Mouse (Mus musculus): ENCODE measurements around the gene Sh3gl2. TPM values are rescaled to one million over a fixed set of nuclear protein-coding genes. Genes with fewer than 3 reads are reported as not detected.

Gene Sh3gl2
- total and polyA plus RNA-seq, 3 experiments, result 0.05 TPM; not detected in 2

- peaks cover 19% of the 10 kb centered on the region for H3K9me3 ChIP-seq (replicated peaks)
- H3K27me3 ChIP-seq (ENCODE audit: insufficient read depth, low read length), result no peaks in the 10 kb centered on the region
- ATAC-seq (ENCODE audit: extremely low read depth, insufficient number of reproducible peaks, low FRiP score, poor library complexity, severe bottlenecking), result no peak
- TF ChIP-seq CTCF (IDR thresholded peaks at IDR 0.05; ENCODE audit: low read depth, low read length), result no peak
- no peak for TF ChIP-seq POLR2AphosphoS5 (IDR thresholded peaks at IDR 0.05; ENCODE audit: insufficient replicate concordance, low read depth, low read length)
- no peak for TF ChIP-seq TAL1 (conservative IDR thresholded peaks at IDR 0.05; ENCODE audit: low read depth, low read length)
- no peak for TF ChIP-seq GATA1 (IDR thresholded peaks at IDR 0.05; ENCODE audit: borderline replicate concordance, low read length)
- TF ChIP-seq GATA2 (IDR thresholded peaks at IDR 0.05; ENCODE audit: borderline replicate concordance, low read depth, low read length), result no peak
- H3K36me3 ChIP-seq (replicated peaks), result no peaks in the 10 kb centered on the region
- no peak for DNase-seq (ENCODE audit: low spot score)
- H3K4me1 ChIP-seq (ENCODE audit: insufficient read depth, low read depth, low read length), result no peaks in the 10 kb centered on the region
- H3K4me3 ChIP-seq (ENCODE audit: low read depth, low read length), result no peak overlapping the region
These were observed 68.5 kb downstream of the Sh3gl2 start for GRCm38 (mm10) chr4:85273452-85273851.

- DNase-seq (ENCODE audit: low spot score) (no peak), ATAC-seq (ENCODE audit: extremely low read depth, insufficient number of reproducible peaks, low FRiP score, poor library complexity, severe bottlenecking) (no peak)
- Histone ChIP-seq H3K4me3 (ENCODE audit: low read depth, low read length) (no peak overlapping the region), H3K9me3 (replicated peaks) (peaks cover 16% of the 10 kb centered on the region), H3K27me3 (ENCODE audit: insufficient read depth, low read length) (no peaks in the 10 kb centered on the region), H3K36me3 (replicated peaks) (no peaks in the 10 kb centered on the region), H3K4me1 (ENCODE audit: insufficient read depth, low read depth, low read length) (no peaks in the 10 kb centered on the region)
- TF ChIP-seq CTCF (IDR thresholded peaks at IDR 0.05; ENCODE audit: low read depth, low read length) (no peak), GATA1 (IDR thresholded peaks at IDR 0.05; ENCODE audit: borderline replicate concordance, low read length) (no peak), TAL1 (conservative IDR thresholded peaks at IDR 0.05; ENCODE audit: low read depth, low read length) (no peak)
These were observed 78.2 kb downstream of the Sh3gl2 start for GRCm38 (mm10) chr4:85283151-85283550.

GRCm38 (mm10) chr4:85289990-85290389 is 85.1 kb downstream of the Sh3gl2 start:
- ATAC-seq (ENCODE audit: extremely low read depth, insufficient number of reproducible peaks, low FRiP score, poor library complexity, severe bottlenecking) (no peak), DNase-seq (ENCODE audit: low spot score) (no peak)

GRCm38 (mm10) chr4:85291296-85291695 is 86.4 kb downstream of the Sh3gl2 start:
- H3K4me1 ChIP-seq (ENCODE audit: insufficient read depth, low read depth, low read length), result no peaks in the 10 kb centered on the region
- 0 out of 2 replicates have a peak, but pooled peaks cover 6% of the 10 kb centered on the region for H3K9me3 ChIP-seq (replicated peaks)
- no peak for ATAC-seq (ENCODE audit: extremely low read depth, insufficient number of reproducible peaks, low FRiP score, poor library complexity, severe bottlenecking)
- H3K36me3 ChIP-seq (replicated peaks), result no peaks in the 10 kb centered on the region
- no peak for DNase-seq (ENCODE audit: low spot score)
- no peak overlapping the region for H3K4me3 ChIP-seq (ENCODE audit: low read depth, low read length)
- H3K27me3 ChIP-seq (ENCODE audit: insufficient read depth, low read length), result no peaks in the 10 kb centered on the region
- TF ChIP-seq GATA1 (IDR thresholded peaks at IDR 0.05; ENCODE audit: borderline replicate concordance, low read length) (no peak), TAL1 (conservative IDR thresholded peaks at IDR 0.05; ENCODE audit: low read depth, low read length) (no peak), POLR2AphosphoS5 (IDR thresholded peaks at IDR 0.05; ENCODE audit: insufficient replicate concordance, low read depth, low read length) (no peak), CTCF (IDR thresholded peaks at IDR 0.05; ENCODE audit: low read depth, low read length) (no peak), GATA2 (IDR thresholded peaks at IDR 0.05; ENCODE audit: borderline replicate concordance, low read depth, low read length) (no peak)

More at GRCm38 (mm10) chr4:85289990-85290389, 85.1 kb downstream of the Sh3gl2 start:
- Histone ChIP-seq H3K4me1 (ENCODE audit: insufficient read depth, low read depth, low read length) (no peaks in the 10 kb centered on the region), H3K9me3 (replicated peaks) (0 out of 2 replicates have a peak, but pooled peaks cover 4% of the 10 kb centered on the region), H3K27me3 (ENCODE audit: insufficient read depth, low read length) (no peaks in the 10 kb centered on the region), H3K36me3 (replicated peaks) (no peaks in the 10 kb centered on the region), H3K4me3 (ENCODE audit: low read depth, low read length) (no peak overlapping the region)
- TF ChIP-seq GATA1 (IDR thresholded peaks at IDR 0.05; ENCODE audit: borderline replicate concordance, low read length) (no peak), GATA2 (IDR thresholded peaks at IDR 0.05; ENCODE audit: borderline replicate concordance, low read depth, low read length) (no peak), CTCF (IDR thresholded peaks at IDR 0.05; ENCODE audit: low read depth, low read length) (no peak), TAL1 (conservative IDR thresholded peaks at IDR 0.05; ENCODE audit: low read depth, low read length) (no peak), POLR2AphosphoS5 (IDR thresholded peaks at IDR 0.05; ENCODE audit: insufficient replicate concordance, low read depth, low read length) (no peak)

- Histone ChIP-seq H3K36me3 (replicated peaks) (no peaks in the 10 kb centered on the region), H3K4me1 (ENCODE audit: insufficient read depth, low read depth, low read length) (no peaks in the 10 kb centered on the region), H3K27me3 (ENCODE audit: insufficient read depth, low read length) (no peaks in the 10 kb centered on the region), H3K4me3 (ENCODE audit: low read depth, low read length) (no peak overlapping the region), H3K9me3 (replicated peaks) (0 out of 2 replicates have a peak, but pooled peaks cover 8% of the 10 kb centered on the region)
- no peak for DNase-seq (ENCODE audit: low spot score)
- no peak for TF ChIP-seq POLR2AphosphoS5 (IDR thresholded peaks at IDR 0.05; ENCODE audit: insufficient replicate concordance, low read depth, low read length)
- TF ChIP-seq GATA1 (IDR thresholded peaks at IDR 0.05; ENCODE audit: borderline replicate concordance, low read length), result no peak
- TF ChIP-seq GATA2 (IDR thresholded peaks at IDR 0.05; ENCODE audit: borderline replicate concordance, low read depth, low read length), result no peak
- no peak for TF ChIP-seq TAL1 (conservative IDR thresholded peaks at IDR 0.05; ENCODE audit: low read depth, low read length)
- no peak for TF ChIP-seq CTCF (IDR thresholded peaks at IDR 0.05; ENCODE audit: low read depth, low read length)
- no peak for ATAC-seq (ENCODE audit: extremely low read depth, insufficient number of reproducible peaks, low FRiP score, poor library complexity, severe bottlenecking)
These were observed 88.4 kb downstream of the Sh3gl2 start for GRCm38 (mm10) chr4:85293368-85293767.

- DNase-seq (ENCODE audit: low spot score) (no peak), ATAC-seq (ENCODE audit: extremely low read depth, insufficient number of reproducible peaks, low FRiP score, poor library complexity, severe bottlenecking) (no peak)
- Histone ChIP-seq H3K36me3 (replicated peaks) (no peaks in the 10 kb centered on the region), H3K27me3 (ENCODE audit: insufficient read depth, low read length) (no peaks in the 10 kb centered on the region), H3K9me3 (replicated peaks) (peaks cover 18% of the 10 kb centered on the region), H3K4me1 (ENCODE audit: insufficient read depth, low read depth, low read length) (no peaks in the 10 kb centered on the region), H3K4me3 (ENCODE audit: low read depth, low read length) (no peak overlapping the region)
- TF ChIP-seq POLR2AphosphoS5 (IDR thresholded peaks at IDR 0.05; ENCODE audit: insufficient replicate concordance, low read depth, low read length) (no peak), GATA1 (IDR thresholded peaks at IDR 0.05; ENCODE audit: borderline replicate concordance, low read length) (no peak)
These were observed 95.9 kb downstream of the Sh3gl2 start for GRCm38 (mm10) chr4:85300610-85301405.
